Mouse (Mus musculus): ENCODE measurements around the gene Gm8024.
"Not testable (repeated sequence)": the region's sequence is repeated elsewhere in the genome, so short reads cannot be mapped to it uniquely, and the experiment has no call there.

- TF ChIP-seq POLR2A (IDR thresholded peaks at IDR 0.05; ENCODE audit: low read depth, low read length); CTCF (IDR thresholded peaks at IDR 0.05; ENCODE audit: extremely low read depth, insufficient read length, insufficient replicate concordance, low read depth, low read length): not testable (repeated sequence)
Observed at GRCm38 (mm10) chr14:42502249-42502648, 21.8 kb downstream of the Gm8024 start, which contains the start of gene Gm8020.

All from small intestine, adult 2 months (tissue).